Mouse (Mus musculus) left cerebral cortex, adult 2 months (tissue): ENCODE data around the gene Cyp4v3. TPM values are rescaled to one million over a fixed set of nuclear protein-coding genes. Genes with fewer than 3 reads are reported as not detected.

Source experiments
- DNase-seq, 2 experiments: peaks; one replicate each; pipeline ENCODE4 v3.0.0; 2021 to 2022; ENCODE audit warnings: low spot score in 2 of 2, mixed read lengths in 1 of 2; ENCODE audit errors: extremely low spot score in 1 of 2
- H3K27ac ChIP-seq: fragments of 200-600 bp; 2 replicates; pipeline ENCODE4 v1.8.1; 2022
- H3K4me3 ChIP-seq: fragments of 200-600 bp; 2 replicates; pipeline ENCODE4 v1.8.1; 2022
- CTCF ChIP-seq: fragments of 200-600 bp; IDR thresholded peaks from 2 replicates; pipeline ENCODE4 v1.8.1; 2022; ENCODE audit warnings: antibody characterized with exemption, mild to moderate bottlenecking, moderate library complexity
- intact Hi-C: fragments of 180-260 bp; cut with DNase I; formaldehyde crosslinking; loops from one replicate; pipeline ENCODE4 v1.15.1; 2025
- total RNA-seq, 2 experiments: library from RNA; stranded (reverse); gene quantifications; 2 replicates each; pipeline ENCODE4 v1.2.3; 2021

The Cyp4v3 gene
- total RNA-seq, 2 experiments from 2014 or later = 5.5 to 6.5 TPM

DNA sequence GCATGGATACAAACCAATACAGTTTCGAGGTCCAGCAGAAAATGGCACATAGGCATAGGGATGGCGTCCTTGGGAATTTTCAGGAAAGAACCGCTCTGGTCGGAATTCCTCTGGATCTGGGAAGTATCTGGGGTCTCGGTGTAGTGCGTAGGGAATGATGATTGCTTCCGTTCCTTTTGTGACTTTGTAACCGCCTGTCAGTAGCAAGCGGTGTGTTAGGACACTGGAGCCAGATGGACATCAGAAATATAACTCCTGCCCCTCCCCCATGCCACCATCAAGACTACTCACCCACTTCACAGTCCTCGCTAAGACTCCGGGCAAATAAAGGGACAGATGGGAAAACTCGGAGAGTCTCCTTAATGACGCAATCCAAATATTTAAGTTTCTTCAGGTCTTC is 24.6 kb downstream of the Cyp4v3 start, which contains the start of gene Gm45753:
Gene Gm45753 (minus strand): TSS at position 101 of the 400 bp plus-strand sequence.
- Histone ChIP-seq H3K27ac (no peak within 1 kb of the TSS), H3K4me3 (no peak within 1 kb of the TSS)
- DNase-seq = no peak
- TF ChIP-seq CTCF = no peak
- intact Hi-C loops = no loop called here

- no peak overlapping the region for H3K4me3 ChIP-seq
- no peak overlapping the region for H3K27ac ChIP-seq
- intact Hi-C loops = no loop called here
- DNase-seq = no peak
- TF ChIP-seq CTCF = no peak
Measured at GRCm38 (mm10) chr8:45305479-45305878, 27.5 kb downstream of the Cyp4v3 start.

- intact Hi-C loops = no loop called here
- no peak overlapping the region for H3K4me3 ChIP-seq
- TF ChIP-seq CTCF = no peak
- H3K27ac ChIP-seq = no peak overlapping the region
- no peak for DNase-seq
Measured at GRCm38 (mm10) chr8:45304354-45304753, 28.7 kb downstream of the Cyp4v3 start.

GRCm38 (mm10) chr8:45302390-45302789 is 30.6 kb downstream of the Cyp4v3 start:
- intact Hi-C loops = no loop called here
- TF ChIP-seq CTCF = no peak
- DNase-seq = no peak
- Histone ChIP-seq H3K27ac (no peak overlapping the region), H3K4me3 (no peak overlapping the region)

- intact Hi-C loops = no loop called here
- TF ChIP-seq CTCF = no peak
- no peak overlapping the region for H3K27ac ChIP-seq
- no peak overlapping the region for H3K4me3 ChIP-seq
- DNase-seq = no peak
Measured at GRCm38 (mm10) chr8:45295276-45295675, 37.7 kb downstream of the Cyp4v3 start.

- no peak for TF ChIP-seq CTCF
- H3K4me3 ChIP-seq = no peak within 1 kb of the TSS
- intact Hi-C loops = no loop called here
- no peak for DNase-seq
- no peak within 1 kb of the TSS for H3K27ac ChIP-seq
Measured at GRCm38 (mm10) chr8:45294687-45295086, 38.3 kb downstream of the Cyp4v3 start, which contains the start of gene Klkb1. Klkb1 (minus strand) TSS chr8:45294859.

DNA sequence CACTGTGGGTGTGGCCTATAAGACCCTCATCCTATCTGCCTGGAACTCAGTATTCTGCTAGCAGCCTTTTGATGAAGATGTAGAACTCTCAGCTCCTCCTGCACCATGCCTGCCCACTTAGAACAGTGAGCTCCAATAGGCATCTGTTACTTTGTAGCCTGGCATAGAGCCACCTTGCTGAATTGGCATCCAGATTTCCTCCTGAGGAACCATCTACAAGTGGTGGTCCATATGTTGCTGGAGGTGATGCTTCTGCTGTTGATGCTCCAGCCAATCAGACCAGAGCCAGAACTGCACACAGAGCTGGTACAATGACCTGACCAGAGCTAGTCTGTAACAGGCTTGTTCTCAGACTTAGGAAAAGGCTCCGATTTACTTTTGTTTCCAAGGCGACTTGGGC is 41.2 kb downstream of the Cyp4v3 start:
- no peak for DNase-seq
- intact Hi-C loops = no loop called here
- H3K4me3 ChIP-seq = no peak overlapping the region
- no peak overlapping the region for H3K27ac ChIP-seq
- no peak for TF ChIP-seq CTCF

DNA sequence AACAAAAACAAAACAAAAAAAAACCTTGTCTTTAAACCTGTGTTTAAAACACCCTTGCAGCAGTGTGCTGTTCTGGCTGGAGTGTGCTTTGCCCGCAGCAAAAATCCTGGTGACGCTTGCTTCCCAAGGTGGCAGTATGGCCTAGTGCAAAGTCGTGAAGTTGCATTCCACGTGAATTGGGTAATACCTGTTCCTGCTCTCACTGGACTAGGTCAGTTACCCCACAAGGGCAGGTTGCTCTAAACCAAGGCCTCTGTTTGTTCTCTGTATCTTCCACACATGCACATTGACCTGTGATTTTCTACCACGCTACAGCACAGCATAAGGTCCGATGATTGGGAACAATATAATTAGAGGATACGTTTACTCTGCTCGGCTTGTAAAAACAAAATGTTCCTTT is 51.4 kb downstream of the Cyp4v3 start:
- H3K4me3 ChIP-seq = no peak overlapping the region
- DNase-seq = no peak
- no peak for TF ChIP-seq CTCF
- no peak overlapping the region for H3K27ac ChIP-seq
- intact Hi-C loops = no loop called here

DNA sequence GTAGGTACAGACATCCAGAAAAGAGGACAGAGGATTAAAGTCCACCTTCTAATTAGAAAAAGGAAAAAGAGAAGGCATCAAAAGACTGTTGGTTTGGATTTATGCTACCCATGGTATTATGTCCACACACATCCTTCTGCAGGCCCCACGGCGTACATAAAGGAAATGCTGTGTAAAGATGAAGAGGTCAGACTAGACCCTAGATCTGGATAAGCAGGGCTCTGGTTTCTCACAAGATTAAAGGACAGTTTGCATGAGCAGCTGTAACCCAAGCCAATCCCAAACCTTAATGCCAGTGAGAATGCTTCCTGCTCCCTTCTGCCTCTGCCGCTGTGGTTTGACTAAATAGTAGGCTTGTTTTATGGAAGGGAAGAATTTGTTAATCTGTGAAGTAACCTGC is 55.6 kb downstream of the Cyp4v3 start:
- no peak overlapping the region for H3K27ac ChIP-seq
- H3K4me3 ChIP-seq = no peak overlapping the region
- TF ChIP-seq CTCF = no peak
- no peak for DNase-seq
- intact Hi-C loops = no loop called here

- intact Hi-C loops = no loop called here
- no peak for DNase-seq
- TF ChIP-seq CTCF = no peak
Measured at GRCm38 (mm10) chr8:45274317-45274716, 58.7 kb downstream of the Cyp4v3 start.

GRCm38 (mm10) chr8:45269056-45269455 is 64.0 kb downstream of the Cyp4v3 start:
- no peak for DNase-seq
- intact Hi-C loops = no loop called here
- Histone ChIP-seq H3K4me3 (no peak overlapping the region), H3K27ac (no peak overlapping the region)
- TF ChIP-seq CTCF = no peak

More at GRCm38 (mm10) chr8:45274317-45274716, 58.7 kb downstream of the Cyp4v3 start:
- H3K27ac ChIP-seq = no peak overlapping the region
- H3K4me3 ChIP-seq = no peak overlapping the region

DNA sequence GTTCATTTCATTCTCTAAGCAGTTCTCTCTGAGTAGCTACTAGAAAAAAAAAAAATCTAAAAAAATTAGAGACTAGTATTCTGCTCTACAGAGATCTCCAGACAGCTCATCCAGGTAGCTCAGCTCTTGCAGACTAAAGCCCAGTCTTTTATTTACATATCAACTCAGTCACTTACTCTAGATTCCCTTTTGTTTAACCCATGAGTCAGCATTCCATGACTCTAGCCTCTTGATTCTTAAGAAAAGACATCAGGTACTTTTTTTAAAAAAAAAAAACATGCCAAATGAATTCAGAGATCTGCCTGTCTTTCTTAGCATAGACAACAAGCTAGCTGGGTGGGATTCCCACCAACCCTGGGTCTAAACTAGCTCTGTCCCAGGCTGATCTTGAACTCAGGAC is 64.5 kb downstream of the Cyp4v3 start:
- no peak for TF ChIP-seq CTCF
- Histone ChIP-seq H3K27ac (no peak overlapping the region), H3K4me3 (no peak overlapping the region)
- DNase-seq = no peak
- intact Hi-C loops = no loop called here

GRCm38 (mm10) chr8:45267611-45268391 is 65.2 kb downstream of the Cyp4v3 start:
- TF ChIP-seq CTCF = no peak
- intact Hi-C loops = no loop called here

More at GRCm38 (mm10) chr8:45267611-45268391, 65.2 kb downstream of the Cyp4v3 start:
- no peak for DNase-seq
- H3K4me3 ChIP-seq = no peak overlapping the region
- no peak overlapping the region for H3K27ac ChIP-seq
